Mouse (Mus musculus) liver, embryonic 14.5 days (tissue): ENCODE data around the gene Inafm1. TPM values are rescaled to one million over a fixed set of nuclear protein-coding genes. Genes with fewer than 3 reads are reported as not detected.

ENCODE experiments used
- ATAC-seq: fragments of 200-750 bp; cut with Nextera tagmentation; 2 replicates; pipeline ENCODE4 v1.8.0; 2017; ENCODE audit warnings: moderate number of reproducible peaks, mild to moderate bottlenecking, moderate library complexity; ENCODE audit not compliant: insufficient read depth
- DNase-seq, 3 experiments: peaks; one replicate each; pipeline ENCODE4 v3.0.0-alpha.2; 2012 to 2013; ENCODE audit warnings: low read depth in 3 of 3, low spot score in 3 of 3
- H3K27ac ChIP-seq: fragments of 300-500 bp; sonication (generic); 2 replicates; pipeline ENCODE4 v1.5.1; 2014; ENCODE audit warnings: moderate library complexity, mild to moderate bottlenecking, control low read depth, inconsistent platforms
- H3K27me3 ChIP-seq: fragments of 300-500 bp; sonication (generic); 2 replicates; pipeline ENCODE4 v1.6.1; 2014; ENCODE audit warnings: mild to moderate bottlenecking, low read length, moderate library complexity; ENCODE audit not compliant: control insufficient read depth, insufficient read depth
- H3K36me3 ChIP-seq: fragments of 300-500 bp; sonication (generic); replicated peaks from 2 replicates; pipeline ENCODE4 v1.6.1; 2014; ENCODE audit warnings: low read depth; ENCODE audit not compliant: control insufficient read depth, insufficient read depth
- H3K4me1 ChIP-seq, 2 experiments: fragments of 200-500 bp in 1 of 2; fragments of 300-500 bp in 1 of 2; sonication (generic) in 1 of 2; replicated peaks; 2 replicates each; pipeline ENCODE4 v1.6.1; 2012 to 2014; ENCODE audit warnings: antibody characterized with exemption in 1 of 2, inconsistent platforms in 1 of 2, low read length in 1 of 2; ENCODE audit not compliant: control insufficient read depth in 2 of 2, insufficient read depth in 2 of 2
- H3K4me2 ChIP-seq: fragments of 300-500 bp; sonication (generic); 2 replicates; pipeline ENCODE4 v1.6.1; 2014; ENCODE audit warnings: low read depth, mild to moderate bottlenecking, control low read depth, moderate library complexity
- H3K4me3 ChIP-seq, 2 experiments: fragments of 200-500 bp in 1 of 2; fragments of 300-500 bp in 1 of 2; sonication (generic) in 1 of 2; 2 replicates each; pipeline ENCODE4 v1.5.1; 2012 to 2014; ENCODE audit warnings: low read depth in 2 of 2, low read length in 2 of 2, mild to moderate bottlenecking in 2 of 2, control low read depth in 1 of 2, inconsistent platforms in 1 of 2, moderate library complexity in 1 of 2; ENCODE audit not compliant: insufficient read depth in 1 of 2
- H3K9ac ChIP-seq: fragments of 300-500 bp; sonication (generic); replicated peaks from 2 replicates; pipeline ENCODE4 v1.6.1; 2014; ENCODE audit warnings: mild to moderate bottlenecking, control low read depth, moderate library complexity
- H3K9me3 ChIP-seq: fragments of 300-500 bp; sonication (generic); 2 replicates; pipeline ENCODE4 v1.6.1; 2016; ENCODE audit warnings: low read length, mixed read lengths; ENCODE audit not compliant: control insufficient read depth
- CTCF ChIP-seq: IDR thresholded peaks from 2 replicates; pipeline ENCODE4 v1.5.1; 2016; ENCODE audit warnings: antibody characterized with exemption, low read depth, control low read depth
- EP300 ChIP-seq: IDR thresholded peaks from 2 replicates; pipeline ENCODE4 v1.6.1; 2016; ENCODE audit warnings: antibody characterized with exemption, low read depth
- WGBS: fragments of 180-500 bp; shearing (Covaris S2); extraction: QIAGEN DNeasy Blood & Tissue Kit; methylation state at CpG from one replicate; pipeline ENCODE4 v1.1.7; 2014; ENCODE audit not compliant: insufficient replicate concordance; 5-methylcytosine and 5-hydroxymethylcytosine counted together
- polyA plus RNA-seq, 2 experiments: library from polyadenylated mRNA; depleted of rRNA in 1 of 2; stranded (reverse) in 1 of 2; unstranded in 1 of 2; fragments of >200 nt; fragmentation: Nextera tagmentation in 1 of 2; extraction: Ambion mirVana in 1 of 2; gene quantifications; 2 replicates each; pipeline versions ENCODE4 v1.2.1 to v1.2.3; 2012 to 2014

Inafm1 gene
- polyA plus RNA-seq, 2 experiments = 3.5 to 7.9 TPM

DNA sequence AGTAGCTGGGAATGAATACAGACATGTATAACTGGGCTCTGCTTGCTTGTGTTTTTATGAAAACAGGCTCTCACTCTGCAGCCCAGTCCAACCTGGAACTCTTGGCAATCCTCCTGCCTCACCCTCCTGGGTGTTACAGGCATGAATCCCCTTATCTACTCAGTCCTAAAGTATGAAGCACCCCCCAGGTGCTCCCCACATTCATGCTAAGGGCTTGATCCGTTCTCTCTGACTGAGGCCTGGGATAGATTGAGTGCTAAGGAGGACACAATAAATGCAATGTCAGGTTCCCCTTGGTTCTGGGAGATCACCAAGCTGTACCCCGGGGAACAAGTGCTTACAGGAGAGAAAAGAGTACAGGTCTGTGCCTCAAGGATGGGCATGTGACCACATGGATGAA is 24.2 kb upstream of the Inafm1 start:
- Histone ChIP-seq H3K9ac (no peak overlapping the region), H3K9me3 (no peaks in the 10 kb centered on the region), H3K27ac (no peak overlapping the region), H3K4me1 (peaks cover 15 to 25% of the 10 kb centered on the region in 2 experiments), H3K36me3 (no peaks in the 10 kb centered on the region), H3K4me2 (no peak overlapping the region), H3K4me3 (no peak overlapping the region), H3K27me3 (peaks cover 18% of the 10 kb centered on the region)
- TF ChIP-seq EP300 = no peak
- no peak for TF ChIP-seq CTCF
- WGBS = 60% methylated on average over 2 of the region's 2 CpGs
- DNase-seq (no peak), ATAC-seq (no peak)

DNA sequence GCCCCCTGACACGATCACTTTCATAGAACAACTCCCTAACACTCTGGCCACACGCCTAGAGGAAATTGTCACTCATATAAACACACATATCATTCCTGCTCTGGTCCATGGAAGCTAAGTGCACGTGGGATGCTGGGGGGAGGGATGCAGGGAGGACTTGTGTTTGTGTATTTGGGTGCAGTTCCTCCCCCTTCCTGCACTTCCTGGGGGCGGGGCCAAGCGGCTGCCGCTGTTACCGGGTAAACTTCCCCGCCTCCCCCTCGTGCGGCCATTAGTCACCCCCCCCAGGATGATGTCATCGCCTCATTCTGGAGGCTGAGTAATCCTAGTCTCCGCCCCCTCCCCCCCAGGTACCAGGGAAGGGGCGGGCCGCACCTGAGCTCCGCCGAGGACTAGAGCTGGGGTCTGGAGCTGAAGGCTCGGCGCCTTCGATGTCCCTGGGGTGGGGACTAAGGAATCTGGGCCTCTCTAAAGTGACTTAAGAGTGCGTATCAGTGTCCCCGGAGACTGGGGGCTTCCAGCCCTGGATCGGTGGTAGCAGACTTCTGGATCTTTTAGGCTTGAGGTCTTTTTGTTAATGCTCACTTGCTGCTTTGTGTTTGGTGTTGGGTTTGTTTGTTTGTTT is 23.5 kb upstream of the Inafm1 start:
- no peaks in the 10 kb centered on the region for H3K9me3 ChIP-seq
- peak overlapping the region; percentile 70 for H3K9ac ChIP-seq
- WGBS = 3% methylated on average over 22 of the region's 22 CpGs
- H3K27ac ChIP-seq = peak overlapping the region; percentile 92
- TF ChIP-seq EP300 = no peak
- peak; percentile 70 for TF ChIP-seq CTCF
- DNase-seq (peak; percentile 77 to 86 (median 79)), ATAC-seq (peak; percentile 20; the same call in 1 of the 2 replicates)
- peaks cover 18% of the 10 kb centered on the region for H3K27me3 ChIP-seq
- H3K4me3 ChIP-seq = peak overlapping the region; percentile 52 to 65
- no peaks in the 10 kb centered on the region for H3K36me3 ChIP-seq
- H3K4me2 ChIP-seq = peak overlapping the region; percentile 79
- H3K4me1 ChIP-seq = peaks cover 15 to 25% of the 10 kb centered on the region in 2 experiments

DNA sequence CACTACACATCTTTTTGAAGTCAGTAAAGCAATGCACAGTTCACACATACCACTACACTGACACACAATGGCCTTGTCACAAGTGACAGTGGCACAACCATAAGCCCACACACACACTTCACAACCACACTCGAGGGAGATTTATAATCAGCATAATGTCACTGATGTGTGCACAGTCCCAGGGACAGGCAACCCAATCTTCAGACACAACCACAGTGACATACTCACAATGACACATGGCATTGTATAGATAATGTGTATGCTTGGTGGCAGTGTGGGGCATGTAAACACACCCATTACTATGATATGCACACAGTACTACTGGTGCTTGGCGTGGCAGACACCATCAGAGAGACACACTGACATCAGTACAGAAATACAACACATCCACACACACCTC is 22.7 kb upstream of the Inafm1 start:
- no peak overlapping the region; a peak in 1 of 4 replicates for H3K4me3 ChIP-seq
- H3K27me3 ChIP-seq = peaks cover 18% of the 10 kb centered on the region
- H3K4me1 ChIP-seq = peaks cover 15 to 25% of the 10 kb centered on the region in 2 experiments
- peak overlapping the region; percentile 70 for H3K9ac ChIP-seq
- H3K9me3 ChIP-seq = no peaks in the 10 kb centered on the region
- no peaks in the 10 kb centered on the region for H3K36me3 ChIP-seq
- 7% methylated on average over 2 of the region's 2 CpGs for WGBS
- no peak for TF ChIP-seq CTCF
- TF ChIP-seq EP300 = peak; percentile 69; the same call in 1 of the 2 replicates
- peak overlapping the region; percentile 79 for H3K4me2 ChIP-seq
- DNase-seq = peak in 1 of 3 experiments; percentile 71
- ATAC-seq = peak; percentile 51
- H3K27ac ChIP-seq = peak overlapping the region; percentile 92

DNA sequence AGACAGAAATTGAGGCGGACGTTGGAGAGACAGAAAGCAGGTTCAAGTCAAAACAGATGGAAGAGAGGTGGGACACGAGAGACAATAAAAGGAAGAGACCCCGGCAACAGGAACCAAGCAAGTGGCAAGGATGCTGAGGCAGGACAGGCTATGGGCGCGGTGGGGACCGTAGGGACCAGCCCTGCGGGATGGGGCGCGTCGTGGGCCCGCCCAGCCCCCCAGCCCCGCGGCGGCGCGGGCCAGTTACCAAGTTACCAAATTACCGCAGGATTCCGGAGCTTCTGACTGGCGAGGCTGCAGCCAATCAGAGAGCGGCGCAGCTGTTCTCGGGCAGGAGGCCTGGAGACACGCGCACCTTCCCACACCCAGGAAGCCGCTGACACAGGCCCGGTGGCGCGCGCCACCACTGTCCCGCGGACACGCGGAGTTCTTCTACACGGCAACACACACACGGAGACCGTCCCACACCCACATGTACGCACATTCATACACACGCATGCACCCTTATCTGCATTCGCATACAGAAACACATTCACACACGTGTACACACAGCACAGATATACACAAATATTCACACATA is 22.0 kb upstream of the Inafm1 start:
- no peaks in the 10 kb centered on the region for H3K36me3 ChIP-seq
- H3K9ac ChIP-seq = peak overlapping the region; percentile 70
- TF ChIP-seq CTCF (no peak), EP300 (no peak)
- H3K27me3 ChIP-seq = peaks cover 18% of the 10 kb centered on the region
- peaks cover 15 to 25% of the 10 kb centered on the region in 2 experiments for H3K4me1 ChIP-seq
- DNase-seq (peak in 2 of 3 experiments; percentile 75 to 84), ATAC-seq (peak; percentile 76)
- peak overlapping the region; percentile 54 to 57 for H3K4me3 ChIP-seq
- peak overlapping the region; percentile 92 for H3K27ac ChIP-seq
- H3K4me2 ChIP-seq = peak overlapping the region; percentile 79
- no peaks in the 10 kb centered on the region for H3K9me3 ChIP-seq
- WGBS = under 1% methylated on average over 41 of the region's 41 CpGs

DNA sequence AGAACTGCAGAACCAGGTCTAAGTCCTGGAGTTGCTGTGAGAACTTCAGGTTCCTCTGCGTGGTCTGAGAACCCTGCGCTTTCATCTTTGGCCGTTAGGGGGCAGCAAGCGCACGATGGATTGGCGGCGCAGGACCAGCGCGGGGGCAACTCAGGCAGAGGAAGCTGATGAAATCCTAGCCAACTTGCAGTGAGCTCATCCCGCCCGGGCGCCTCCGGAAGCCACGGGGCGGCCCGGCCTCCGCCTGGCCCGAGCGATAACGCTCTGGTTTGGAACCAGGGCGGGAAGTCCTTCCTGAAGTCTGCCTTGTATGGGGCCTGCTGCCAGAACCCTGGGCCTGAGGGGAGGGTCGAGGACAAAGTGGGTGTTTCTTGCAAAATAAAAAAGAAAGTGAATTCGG is 21.4 kb upstream of the Inafm1 start:
- H3K9ac ChIP-seq = peak overlapping the region; percentile 70
- H3K27me3 ChIP-seq = peaks cover 13% of the 10 kb centered on the region
- TF ChIP-seq CTCF (peak; percentile 99), EP300 (peak; percentile 93)
- H3K36me3 ChIP-seq = no peaks in the 10 kb centered on the region
- WGBS = under 1% methylated on average over 23 of the region's 23 CpGs
- H3K4me3 ChIP-seq = peak overlapping the region; percentile 54 to 57
- peaks cover 15 to 21% of the 10 kb centered on the region in 2 experiments for H3K4me1 ChIP-seq
- DNase-seq (peak; percentile 92 to 95 (median 93)), ATAC-seq (peak; percentile 84)
- H3K27ac ChIP-seq = peak overlapping the region; percentile 92
- H3K9me3 ChIP-seq = no peaks in the 10 kb centered on the region
- peak overlapping the region; percentile 79 for H3K4me2 ChIP-seq
